In the genomic region with DNA sequence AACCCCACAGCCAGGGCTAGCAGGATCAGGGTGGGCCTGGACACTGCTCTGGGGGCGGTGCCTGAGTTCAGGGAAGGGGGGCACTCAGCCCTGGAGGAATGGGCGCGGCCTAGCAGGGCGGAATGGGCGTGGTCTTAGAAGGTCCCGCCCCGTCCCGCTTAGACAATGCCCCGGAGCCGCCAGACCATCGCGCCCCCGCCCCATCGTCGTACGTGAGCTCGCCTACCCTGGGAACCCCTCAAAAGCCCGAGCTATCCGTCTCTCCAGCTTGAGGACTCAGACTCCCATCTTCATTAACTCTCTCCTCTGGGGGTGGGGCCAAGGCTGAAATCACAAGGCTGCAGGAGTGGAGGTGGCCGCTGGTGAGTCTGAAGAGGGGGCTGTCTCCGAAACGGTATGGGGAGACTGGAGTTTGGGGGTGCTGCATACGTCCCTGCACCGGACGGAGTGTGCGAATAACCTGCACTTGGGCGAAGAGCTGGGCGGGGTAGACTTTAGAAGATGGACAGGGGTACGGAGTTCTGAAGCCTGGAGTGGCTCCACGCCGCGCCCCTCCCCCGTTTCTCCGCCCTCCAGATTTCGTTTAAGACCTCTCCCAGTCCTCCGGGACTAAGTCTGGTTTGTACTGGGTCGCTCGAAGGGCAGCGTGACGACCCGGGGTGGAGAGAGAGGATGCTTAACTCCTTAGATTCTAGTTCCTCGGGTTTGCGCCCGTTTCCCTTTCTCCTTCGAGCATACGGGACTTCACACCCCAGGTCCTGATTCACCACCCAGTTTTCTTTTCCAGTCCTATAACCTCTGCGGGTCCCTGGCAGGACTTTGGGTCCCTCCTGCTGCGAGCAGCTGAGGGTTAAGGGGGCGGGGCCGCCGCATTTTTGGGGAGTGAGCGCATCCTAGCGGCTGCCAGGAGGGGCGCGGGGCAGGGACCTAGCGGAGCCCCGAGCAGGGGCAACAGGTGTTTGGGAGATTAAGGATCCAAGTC, we compare ENCODE assay signal across 8 mouse cellular contexts. TPM values are rescaled to one million over a fixed set of nuclear protein-coding genes. Genes with fewer than 3 reads are reported as not detected.
DNase-seq lines count a peak whose midpoint lies in the region; ATAC-seq and TF ChIP-seq lines count a peak whose summit lies in the region.

A gene (plus strand): TSS at position 125 of the 982 bp plus-strand sequence.

- peak within 1 kb of the TSS; percentile 98 for H3K4me2 ChIP-seq in embryonic facial prominence, embryonic 12.5 days (replicated peaks)
- peak within 1 kb of the TSS; percentile 89 for H3K4me2 ChIP-seq in limb, embryonic 14.5 days (replicated peaks; ENCODE audit: low read depth, low read length, severe bottlenecking)
- H3K4me2 ChIP-seq in midbrain, embryonic 16.5 days (ENCODE audit: low read length): peak within 1 kb of the TSS; percentile 94

- H3K27ac ChIP-seq in embryonic facial prominence, embryonic 12.5 days: peak within 1 kb of the TSS; percentile 96
- peak within 1 kb of the TSS; percentile 88 for H3K27ac ChIP-seq in limb, embryonic 14.5 days (replicated peaks; ENCODE audit: low read depth, low read length)
- H3K27ac ChIP-seq in midbrain, embryonic 16.5 days (ENCODE audit: low read length): peak within 1 kb of the TSS; percentile 85

- H3K4me1 ChIP-seq in embryonic facial prominence, embryonic 12.5 days: peaks cover 15% of the 10 kb centered on the region
- peaks cover 12% of the 10 kb centered on the region for H3K4me1 ChIP-seq in limb, embryonic 14.5 days (ENCODE audit: control insufficient read depth, insufficient read depth, low read length)
- H3K4me1 ChIP-seq in midbrain, embryonic 16.5 days (ENCODE audit: control insufficient read depth, insufficient read depth, low read length): peaks cover 15% of the 10 kb centered on the region

- H3K9ac ChIP-seq in embryonic facial prominence, embryonic 12.5 days: peak within 1 kb of the TSS; percentile 86
- peak within 1 kb of the TSS; percentile 80 for H3K9ac ChIP-seq in limb, embryonic 14.5 days (ENCODE audit: low read depth, low read length, severe bottlenecking)
- H3K9ac ChIP-seq in midbrain, embryonic 16.5 days (ENCODE audit: low read depth, low read length): peak within 1 kb of the TSS; percentile 76

- peak; percentile 86 for ATAC-seq in embryonic facial prominence, embryonic 12.5 days (ENCODE audit: insufficient number of reproducible peaks, insufficient read depth, low FRiP score, low TSS enrichment)
- peak; percentile 92 for ATAC-seq in limb, embryonic 14.5 days (ENCODE audit: low FRiP score, low read depth)
- peak; percentile 89 for ATAC-seq in midbrain, embryonic 16.5 days

- DNase-seq in left cerebral cortex, adult 18-20 months (ENCODE audit: low spot score in 2 of 2): peak; percentile 59 to 60
- no peak for DNase-seq in left cerebral cortex, adult 11 months (ENCODE audit: low spot score)
- peak; percentile 99 for DNase-seq in heart, adult 11 months
- peak; percentile 85 for DNase-seq in kidney, adult 11 months
- DNase-seq in limb, embryonic 14.5 days (ENCODE audit: low spot score): peak; percentile 99
- DNase-seq in spleen, postnatal 10 days (ENCODE audit: low spot score in 2 of 2): peak; percentile 83 to 91

- H3K27me3 ChIP-seq in embryonic facial prominence, embryonic 12.5 days: 0 out of 2 replicates have a peak, but pooled peaks cover 10% of the 10 kb centered on the region
- H3K27me3 ChIP-seq in limb, embryonic 14.5 days (ENCODE audit: control insufficient read depth, insufficient read depth, low read length): no peaks in the 10 kb centered on the region
- peaks cover 7% of the 10 kb centered on the region; the same call in 1 of the 2 replicates for H3K27me3 ChIP-seq in midbrain, embryonic 16.5 days (ENCODE audit: control insufficient read depth, insufficient read depth, low read depth, low read length)

- H3K36me3 ChIP-seq in embryonic facial prominence, embryonic 12.5 days: peaks cover 59% of the 10 kb centered on the region
- H3K36me3 ChIP-seq in limb, embryonic 14.5 days (ENCODE audit: control insufficient read depth, insufficient read depth, low read length): peaks cover 69% of the 10 kb centered on the region
- peaks cover 5% of the 10 kb centered on the region; the same call in 1 of the 2 replicates for H3K36me3 ChIP-seq in midbrain, embryonic 16.5 days (ENCODE audit: control insufficient read depth, insufficient read depth, low read length)

- WGBS in embryonic facial prominence, embryonic 12.5 days: 1% methylated on average over 57 of the region's 57 CpGs
- under 1% methylated on average over 56 of the region's 57 CpGs for WGBS in limb, embryonic 14.5 days
- under 1% methylated on average over 57 of the region's 57 CpGs for WGBS in midbrain, embryonic 16.5 days

- peak; percentile 44; the same call in 1 of the 2 replicates for TF ChIP-seq POLR2A in limb, embryonic 14.5 days (IDR thresholded peaks at IDR 0.05; ENCODE audit: borderline replicate concordance, extremely low read depth, insufficient read depth, insufficient read length)

- H3K9me3 ChIP-seq in embryonic facial prominence, embryonic 12.5 days: no peaks in the 10 kb centered on the region
- H3K9me3 ChIP-seq in limb, embryonic 14.5 days (ENCODE audit: control insufficient read depth, low read length): no peaks in the 10 kb centered on the region
- H3K9me3 ChIP-seq in midbrain, embryonic 16.5 days (replicated peaks; ENCODE audit: control insufficient read depth, low read length, poor library complexity, severe bottlenecking): no peaks in the 10 kb centered on the region

- peak within 1 kb of the TSS; percentile 83 for H3K4me3 ChIP-seq in embryonic facial prominence, embryonic 12.5 days
- peak within 1 kb of the TSS; percentile 61 for H3K4me3 ChIP-seq in limb, embryonic 14.5 days (replicated peaks; ENCODE audit: low read length)
- H3K4me3 ChIP-seq in midbrain, embryonic 16.5 days (ENCODE audit: low read depth, low read length): peak within 1 kb of the TSS; percentile 80

RNA-seq across cellular contexts. Expression of the gene that starts here (rescaled TPM):
- total RNA-seq in left cerebral cortex, adult 18-20 months (2021): 10 to 100 TPM in 1 of 2 experiments, 1 to 10 TPM in 1; 9.9 to 11.6 TPM
- 471 and 492 TPM in 2 replicates for polyA plus RNA-seq in embryonic facial prominence, embryonic 12.5 days (2016; fragmentation: Nextera tagmentation; extraction: Ambion mirVana)
- polyA plus RNA-seq in limb, embryonic 14.5 days (2012; rRNA removed): 271 and 326 TPM in 2 replicates
- polyA plus RNA-seq in limb, embryonic 14.5 days (2014; fragmentation: Nextera tagmentation; extraction: Ambion mirVana): 358 and 403 TPM in 2 replicates
- polyA plus RNA-seq in midbrain, embryonic 16.5 days (2015; fragmentation: Nextera tagmentation; extraction: Ambion mirVana): 312 and 341 TPM in 2 replicates
